Comparison of ENCODE assay signal across 8 mouse cellular contexts in the genomic region with DNA sequence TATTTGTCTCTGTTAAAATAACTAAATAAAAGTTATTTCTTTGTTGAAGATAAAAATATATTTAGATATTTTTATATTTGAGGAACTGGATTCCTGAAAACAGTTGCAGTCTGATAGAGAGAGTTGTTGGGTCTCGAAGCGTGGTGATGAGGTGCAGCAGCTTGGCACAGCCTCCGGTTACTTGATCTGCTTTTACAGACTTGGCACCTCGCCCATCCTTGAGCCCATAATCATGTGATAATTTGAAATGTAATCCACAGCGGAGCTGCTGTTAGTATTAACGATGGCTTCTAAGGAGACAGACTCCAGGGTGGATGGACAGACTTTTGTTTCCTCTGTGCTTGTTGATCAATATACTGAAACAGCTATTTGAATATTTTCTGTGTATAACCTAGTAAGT. TPM values are rescaled to one million over a fixed set of nuclear protein-coding genes. Genes with fewer than 3 reads are reported as not detected.
DNase-seq lines count a peak whose midpoint lies in the region; ATAC-seq and TF ChIP-seq lines count a peak whose summit lies in the region.

No protein-coding gene starts in this region.

- no peak for TF ChIP-seq CTCF in intestine, postnatal 0 days (IDR thresholded peaks at IDR 0.05; ENCODE audit: low read depth)

- H3K9ac ChIP-seq in intestine, embryonic 14.5 days (ENCODE audit: low read length) = no peak overlapping the region
- no peak overlapping the region for H3K9ac ChIP-seq in intestine, postnatal 0 days (ENCODE audit: low read depth, low read length)
- H3K9ac ChIP-seq in embryonic facial prominence, embryonic 13.5 days = no peak overlapping the region
- H3K9ac ChIP-seq in heart, embryonic 16.5 days (ENCODE audit: low read length) = no peak overlapping the region
- no peak overlapping the region for H3K9ac ChIP-seq in midbrain, embryonic 14.5 days (replicated peaks; ENCODE audit: low read length)

- ATAC-seq in intestine, embryonic 14.5 days (replicated peaks; ENCODE audit: low FRiP score, low TSS enrichment, low read depth) = no peak
- ATAC-seq in intestine, postnatal 0 days = no peak
- ATAC-seq in embryonic facial prominence, embryonic 13.5 days (ENCODE audit: insufficient number of reproducible peaks, insufficient read depth, low FRiP score, low TSS enrichment, low read depth) = 0 out of 2 replicates have a peak, but pooled peaks have one; percentile 48
- peak; percentile 84 for ATAC-seq in heart, embryonic 16.5 days (replicated peaks; ENCODE audit: extremely low read depth, insufficient read depth, low FRiP score)
- ATAC-seq in midbrain, embryonic 14.5 days (ENCODE audit: low FRiP score, low TSS enrichment) = peak; percentile 67; the same call in 1 of the 2 replicates
- ATAC-seq in monocyte, adult 5-6 weeks (replicated peaks; ENCODE audit: insufficient number of reproducible peaks, low FRiP score, low TSS enrichment, poor library complexity, severe bottlenecking) = no peak

- H3K27me3 ChIP-seq in intestine, embryonic 14.5 days (replicated peaks; ENCODE audit: control insufficient read depth, insufficient read depth, low read length) = no peaks in the 10 kb centered on the region
- no peaks in the 10 kb centered on the region for H3K27me3 ChIP-seq in intestine, postnatal 0 days (replicated peaks; ENCODE audit: control insufficient read depth, insufficient read depth, low read length)
- no peaks in the 10 kb centered on the region for H3K27me3 ChIP-seq in embryonic facial prominence, embryonic 13.5 days
- no peaks in the 10 kb centered on the region for H3K27me3 ChIP-seq in heart, embryonic 16.5 days (ENCODE audit: control insufficient read depth, insufficient read depth, low read length)
- H3K27me3 ChIP-seq in midbrain, embryonic 14.5 days (ENCODE audit: control insufficient read depth, insufficient read depth, low read length) = no peaks in the 10 kb centered on the region

- no peak overlapping the region for H3K4me3 ChIP-seq in intestine, embryonic 14.5 days (ENCODE audit: low read depth, low read length)
- H3K4me3 ChIP-seq in intestine, postnatal 0 days (ENCODE audit: low read depth, low read length) = no peak overlapping the region
- H3K4me3 ChIP-seq in embryonic facial prominence, embryonic 13.5 days = no peak overlapping the region
- no peak overlapping the region for H3K4me3 ChIP-seq in heart, embryonic 16.5 days (ENCODE audit: low read length)
- H3K4me3 ChIP-seq in midbrain, embryonic 14.5 days (replicated peaks; ENCODE audit: low read depth, low read length) = no peak overlapping the region

- H3K9me3 ChIP-seq in intestine, embryonic 14.5 days (ENCODE audit: control insufficient read depth, low read length) = no peaks in the 10 kb centered on the region
- no peaks in the 10 kb centered on the region for H3K9me3 ChIP-seq in intestine, postnatal 0 days (ENCODE audit: control insufficient read depth)
- no peaks in the 10 kb centered on the region for H3K9me3 ChIP-seq in embryonic facial prominence, embryonic 13.5 days
- H3K9me3 ChIP-seq in heart, embryonic 16.5 days (replicated peaks; ENCODE audit: control insufficient read depth, low read length) = no peaks in the 10 kb centered on the region
- H3K9me3 ChIP-seq in midbrain, embryonic 14.5 days (ENCODE audit: control insufficient read depth, low read length) = no peaks in the 10 kb centered on the region

- H3K27ac ChIP-seq in intestine, embryonic 14.5 days (ENCODE audit: low read depth) = no peak overlapping the region
- H3K27ac ChIP-seq in intestine, postnatal 0 days (ENCODE audit: low read depth, low read length) = no peak overlapping the region
- no peak overlapping the region for H3K27ac ChIP-seq in embryonic facial prominence, embryonic 13.5 days
- H3K27ac ChIP-seq in heart, embryonic 16.5 days (ENCODE audit: low read length) = no peak overlapping the region
- H3K27ac ChIP-seq in midbrain, embryonic 14.5 days (replicated peaks; ENCODE audit: low read depth, low read length) = no peak overlapping the region

- H3K36me3 ChIP-seq in intestine, embryonic 14.5 days (ENCODE audit: control insufficient read depth, insufficient read depth, low read length) = no peaks in the 10 kb centered on the region
- no peaks in the 10 kb centered on the region for H3K36me3 ChIP-seq in intestine, postnatal 0 days (ENCODE audit: control insufficient read depth, insufficient read depth)
- H3K36me3 ChIP-seq in embryonic facial prominence, embryonic 13.5 days = no peaks in the 10 kb centered on the region
- no peaks in the 10 kb centered on the region for H3K36me3 ChIP-seq in heart, embryonic 16.5 days (ENCODE audit: control insufficient read depth, insufficient read depth)
- H3K36me3 ChIP-seq in midbrain, embryonic 14.5 days (ENCODE audit: control insufficient read depth, insufficient read depth, low read length) = no peaks in the 10 kb centered on the region

- peak; percentile 69 for DNase-seq in intestine, embryonic 14.5 days (ENCODE audit: low spot score)
- peak; percentile 73 for DNase-seq in adipocyte (ENCODE audit: low spot score)
- DNase-seq in kidney, postnatal 4 days = peak; percentile 71 to 80
- peak; percentile 85 for DNase-seq in midbrain, embryonic 14.5 days

- 30% methylated on average over 6 of the region's 6 CpGs for WGBS in intestine, embryonic 14.5 days
- 3% methylated on average over 6 of the region's 6 CpGs for WGBS in intestine, postnatal 0 days
- 21% methylated on average over 6 of the region's 6 CpGs for WGBS in embryonic facial prominence, embryonic 13.5 days
- WGBS in heart, embryonic 16.5 days = 9% methylated on average over 6 of the region's 6 CpGs
- WGBS in midbrain, embryonic 14.5 days = 18% methylated on average over 6 of the region's 6 CpGs

- no peak overlapping the region for H3K4me2 ChIP-seq in intestine, embryonic 14.5 days (ENCODE audit: low read length)
- H3K4me2 ChIP-seq in intestine, postnatal 0 days (replicated peaks; ENCODE audit: low read depth) = no peak overlapping the region
- H3K4me2 ChIP-seq in embryonic facial prominence, embryonic 13.5 days = no peak overlapping the region
- peak overlapping the region; percentile 30; the same call in 1 of the 2 replicates for H3K4me2 ChIP-seq in heart, embryonic 16.5 days (ENCODE audit: low read depth, low read length)
- H3K4me2 ChIP-seq in midbrain, embryonic 14.5 days (ENCODE audit: low read length) = no peak overlapping the region

- peaks cover 33% of the 10 kb centered on the region for H3K4me1 ChIP-seq in intestine, embryonic 14.5 days (replicated peaks; ENCODE audit: control insufficient read depth, insufficient read depth, low read length)
- H3K4me1 ChIP-seq in intestine, postnatal 0 days (replicated peaks; ENCODE audit: control insufficient read depth, insufficient read depth, low read length) = peaks cover 11% of the 10 kb centered on the region; the same call in 1 of the 2 replicates
- H3K4me1 ChIP-seq in embryonic facial prominence, embryonic 13.5 days = peaks cover 35% of the 10 kb centered on the region
- H3K4me1 ChIP-seq in heart, embryonic 16.5 days (ENCODE audit: control insufficient read depth, insufficient read depth, low read length) = peaks cover 32% of the 10 kb centered on the region
- H3K4me1 ChIP-seq in midbrain, embryonic 14.5 days (ENCODE audit: control insufficient read depth, insufficient read depth, low read length) = peaks cover 17% of the 10 kb centered on the region; the same call in 1 of the 2 replicates

RNA-seq across cellular contexts. Expression of a gene that starts 35.3 kb away (rescaled TPM):
- 14.6 and 16.0 TPM in 2 replicates for polyA plus RNA-seq in intestine, embryonic 14.5 days (2014; fragmentation: Nextera tagmentation; extraction: Ambion mirVana)
- polyA plus RNA-seq in intestine, postnatal 0 days (2015; fragmentation: Nextera tagmentation; extraction: Ambion mirVana) = 13.2 and 16.1 TPM in 2 replicates
- polyA plus RNA-seq in embryonic facial prominence, embryonic 13.5 days (2015; fragmentation: Nextera tagmentation; extraction: Ambion mirVana) = 12.9 and 14.7 TPM in 2 replicates
- 4.7 and 5.1 TPM in 2 replicates for polyA plus RNA-seq in heart, embryonic 16.5 days (2015; fragmentation: Nextera tagmentation; extraction: Ambion mirVana)
- polyA plus RNA-seq in midbrain, embryonic 14.5 days (2014; fragmentation: Nextera tagmentation; extraction: Ambion mirVana) = 22.6 and 29.8 TPM in 2 replicates
- 179 to 197 TPM (median 196 TPM) in 3 replicates for total RNA-seq in monocyte, adult 5-6 weeks (2017)

RNA-seq across cellular contexts. Expression of a gene that starts 53.0 kb away (rescaled TPM):
- polyA plus RNA-seq in intestine, embryonic 14.5 days (2014; fragmentation: Nextera tagmentation; extraction: Ambion mirVana) = 79.7 and 85.6 TPM in 2 replicates
- 48.5 and 49.6 TPM in 2 replicates for polyA plus RNA-seq in intestine, postnatal 0 days (2015; fragmentation: Nextera tagmentation; extraction: Ambion mirVana)
- polyA plus RNA-seq in embryonic facial prominence, embryonic 13.5 days (2015; fragmentation: Nextera tagmentation; extraction: Ambion mirVana) = 67.0 and 68.3 TPM in 2 replicates
- polyA plus RNA-seq in heart, embryonic 16.5 days (2015; fragmentation: Nextera tagmentation; extraction: Ambion mirVana) = 62.1 and 64.7 TPM in 2 replicates
- polyA plus RNA-seq in midbrain, embryonic 14.5 days (2014; fragmentation: Nextera tagmentation; extraction: Ambion mirVana) = 126 and 143 TPM in 2 replicates
- total RNA-seq in monocyte, adult 5-6 weeks (2017) = 49.5 to 79.0 TPM (median 56.9 TPM) in 3 replicates

Comparison
In these comparisons a context has a peak if more than half of its experiments do, and no peak if none do; other contexts are left out.
1. ATAC-seq: peak in embryonic facial prominence, embryonic 13.5 days (single experiment), heart, embryonic 16.5 days (single experiment) and midbrain, embryonic 14.5 days (single experiment); none in intestine, embryonic 14.5 days (single experiment), intestine, postnatal 0 days (single experiment) and monocyte, adult 5-6 weeks (single experiment).
2. Peak in every context shown above with its lines, with median percentiles within 50 percentile points of each other: DNase-seq.